Mouse (Mus musculus) forebrain, embryonic 10.5 days (tissue): ENCODE measurements around the gene Lmna. TPM values are rescaled to one million over a fixed set of nuclear protein-coding genes. Genes with fewer than 3 reads are reported as not detected.
A peak's percentile ranks its signal among the peaks of the same experiment; 100 is the strongest.

ENCODE experiments used
- DNase-seq: peaks from one replicate; pipeline ENCODE4 v3.0.0-alpha.2; 2017; ENCODE audit warnings: low spot score; ENCODE audit errors: extremely low spot score
- H3K27ac ChIP-seq: fragments of 300-500 bp; sonication (generic); 2 replicates; pipeline ENCODE4 v1.5.1; 2016; ENCODE audit warnings: mild to moderate bottlenecking
- H3K27me3 ChIP-seq: fragments of 300-500 bp; sonication (generic); 2 replicates; pipeline ENCODE4 v1.6.1; 2016; ENCODE audit warnings: mild to moderate bottlenecking; ENCODE audit not compliant: poor library complexity, severe bottlenecking
- H3K36me3 ChIP-seq: fragments of 300-500 bp; sonication (generic); replicated peaks from 2 replicates; pipeline ENCODE4 v1.6.1; 2016; ENCODE audit warnings: mild to moderate bottlenecking, moderate library complexity
- H3K4me1 ChIP-seq: fragments of 300-500 bp; sonication (generic); 2 replicates; pipeline ENCODE4 v1.6.1; 2016
- H3K4me3 ChIP-seq: fragments of 300-500 bp; sonication (generic); 2 replicates; pipeline ENCODE4 v1.5.1; 2016; ENCODE audit warnings: mild to moderate bottlenecking, moderate library complexity
- H3K9me3 ChIP-seq: fragments of 300-500 bp; sonication (generic); 2 replicates; pipeline ENCODE4 v1.6.1; 2016; ENCODE audit warnings: mild to moderate bottlenecking, moderate library complexity
- WGBS: fragments of 180-500 bp; shearing (Covaris S2); methylation state at CpG from one replicate; pipeline ENCODE4 v1.1.7; 2016; 5-methylcytosine and 5-hydroxymethylcytosine counted together
- polyA plus RNA-seq: library from polyadenylated mRNA; unstranded; fragments of >200 nt; fragmentation: Nextera tagmentation; extraction: Ambion mirVana; gene quantifications from 2 replicates; pipeline ENCODE4 v1.2.1, GENCODE M21; 2016

Gene Lmna
- polyA plus RNA-seq, 1 experiment from 2014 or later: 11.6 TPM

DNA sequence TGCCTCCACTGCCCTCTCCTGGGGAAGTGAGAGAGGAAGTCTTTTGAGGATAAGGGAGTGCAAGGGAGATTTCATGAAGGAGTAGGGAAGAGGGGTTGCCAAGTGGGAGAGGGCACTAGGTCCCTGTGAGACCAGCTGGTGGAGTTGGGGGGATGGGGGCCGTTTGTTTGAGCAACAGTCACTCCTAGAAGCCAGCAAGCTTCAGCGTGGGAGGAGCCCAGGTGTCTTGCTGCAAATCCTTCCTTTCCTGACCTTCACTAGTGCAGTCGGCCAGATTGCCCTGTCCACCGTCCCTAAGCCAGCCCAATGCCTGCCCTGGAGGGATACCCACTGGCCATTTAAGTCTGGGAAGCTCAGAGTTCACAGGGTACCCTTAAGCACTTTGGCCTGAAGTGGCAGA, 1.8 kb upstream of the Lmna start:
- no peak overlapping the region for H3K4me3 ChIP-seq
- H3K36me3 ChIP-seq: no peaks in the 10 kb centered on the region
- H3K27ac ChIP-seq: peak overlapping the region; percentile 86
- H3K9me3 ChIP-seq: no peaks in the 10 kb centered on the region
- H3K27me3 ChIP-seq: no peaks in the 10 kb centered on the region; the same call in 1 of the 2 replicates
- no peak for DNase-seq
- peaks cover 65% of the 10 kb centered on the region for H3K4me1 ChIP-seq
- 64% methylated on average over 4 of the region's 4 CpGs for WGBS

- H3K36me3 ChIP-seq: no peaks in the 10 kb centered on the region
- no peaks in the 10 kb centered on the region for H3K9me3 ChIP-seq
- H3K4me3 ChIP-seq: peak overlapping the region; percentile 48
- peak overlapping the region; percentile 86 for H3K27ac ChIP-seq
- H3K27me3 ChIP-seq: peaks cover under 1% of the 10 kb centered on the region
- 58% methylated on average over 13 of the region's 13 CpGs for WGBS
- peaks cover 70% of the 10 kb centered on the region for H3K4me1 ChIP-seq
- DNase-seq: no peak
These were observed 899 bp upstream of the Lmna start for GRCm38 (mm10) chr3:88510421-88511289.

GRCm38 (mm10) chr3:88509250-88509649, 506 bp downstream of the Lmna start:
- H3K4me3 ChIP-seq: peak overlapping the region; percentile 48
- 75% methylated on average over 3 of the region's 3 CpGs for WGBS

DNA sequence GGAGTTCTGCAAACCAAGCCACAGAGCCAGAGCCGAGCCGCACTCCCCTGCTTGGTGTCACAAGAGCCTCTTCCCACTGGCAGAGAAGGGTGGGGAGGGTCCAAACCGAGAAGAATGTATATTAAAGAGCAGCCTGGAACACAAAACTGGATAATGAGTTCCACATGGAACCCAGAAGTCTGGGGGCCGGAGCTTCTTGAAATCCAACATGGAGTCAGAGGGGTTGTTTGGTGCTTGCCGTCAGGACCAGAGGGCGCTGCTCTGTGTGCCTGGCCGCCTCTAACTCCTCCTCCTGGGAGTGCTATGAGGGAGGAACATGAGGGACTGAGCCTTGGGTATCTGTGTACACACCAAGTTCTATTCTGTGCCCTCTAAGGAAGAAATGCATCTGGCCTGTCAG, 4.0 kb downstream of the Lmna start:
- Histone ChIP-seq H3K27me3 (peaks cover 47% of the 10 kb centered on the region), H3K27ac (peak overlapping the region; percentile 62), H3K9me3 (no peaks in the 10 kb centered on the region), H3K36me3 (no peaks in the 10 kb centered on the region), H3K4me3 (no peak overlapping the region), H3K4me1 (peaks cover 76% of the 10 kb centered on the region)
- DNase-seq: no peak
- WGBS: 42% methylated on average over 7 of the region's 7 CpGs

More at GRCm38 (mm10) chr3:88509250-88509649, 506 bp downstream of the Lmna start:
- Histone ChIP-seq H3K27me3 (peaks cover 12% of the 10 kb centered on the region), H3K27ac (peak overlapping the region; percentile 86), H3K36me3 (no peaks in the 10 kb centered on the region), H3K9me3 (no peaks in the 10 kb centered on the region), H3K4me1 (peaks cover 76% of the 10 kb centered on the region)
- DNase-seq: no peak

- peaks cover 72% of the 10 kb centered on the region for H3K4me1 ChIP-seq
- 69% methylated on average over 6 of the region's 6 CpGs for WGBS
- H3K36me3 ChIP-seq: no peaks in the 10 kb centered on the region
- no peak overlapping the region for H3K4me3 ChIP-seq
- H3K27me3 ChIP-seq: peaks cover 54% of the 10 kb centered on the region
- H3K9me3 ChIP-seq: no peaks in the 10 kb centered on the region
- no peak for DNase-seq
- H3K27ac ChIP-seq: no peak overlapping the region
These were observed 4.7 kb downstream of the Lmna start for GRCm38 (mm10) chr3:88505081-88505480.

GRCm38 (mm10) chr3:88503881-88504746, 5.6 kb downstream of the Lmna start:
- DNase-seq: no peak
- H3K27ac ChIP-seq: no peak overlapping the region

GRCm38 (mm10) chr3:88503505-88503863, 6.3 kb downstream of the Lmna start:
- DNase-seq: no peak
- Histone ChIP-seq H3K27ac (peak overlapping the region; percentile 76), H3K27me3 (peaks cover 56% of the 10 kb centered on the region), H3K4me3 (peak overlapping the region; percentile 61), H3K4me1 (peaks cover 61% of the 10 kb centered on the region), H3K36me3 (no peaks in the 10 kb centered on the region), H3K9me3 (no peaks in the 10 kb centered on the region)
- WGBS: 13% methylated on average over 4 of the region's 4 CpGs

More at GRCm38 (mm10) chr3:88503881-88504746, 5.6 kb downstream of the Lmna start:
- peaks cover 56% of the 10 kb centered on the region for H3K27me3 ChIP-seq
- H3K9me3 ChIP-seq: no peaks in the 10 kb centered on the region
- 44% methylated on average over 8 of the region's 8 CpGs for WGBS
- H3K36me3 ChIP-seq: no peaks in the 10 kb centered on the region
- H3K4me3 ChIP-seq: no peak overlapping the region
- H3K4me1 ChIP-seq: peaks cover 63% of the 10 kb centered on the region

GRCm38 (mm10) chr3:88502641-88503504, 6.9 kb downstream of the Lmna start:
- peaks cover 56% of the 10 kb centered on the region for H3K27me3 ChIP-seq
- H3K4me3 ChIP-seq: peak overlapping the region; percentile 61
- H3K36me3 ChIP-seq: no peaks in the 10 kb centered on the region
- H3K27ac ChIP-seq: peak overlapping the region; percentile 76
- DNase-seq: peak; percentile 55
- H3K4me1 ChIP-seq: peaks cover 61% of the 10 kb centered on the region
- H3K9me3 ChIP-seq: no peaks in the 10 kb centered on the region
- WGBS: under 1% methylated on average over 55 of the region's 55 CpGs

GRCm38 (mm10) chr3:88502031-88502571, 7.7 kb downstream of the Lmna start:
- H3K4me3 ChIP-seq: peak overlapping the region; percentile 61
- peak overlapping the region; percentile 76 for H3K27ac ChIP-seq
- H3K36me3 ChIP-seq: no peaks in the 10 kb centered on the region
- no peaks in the 10 kb centered on the region for H3K9me3 ChIP-seq
- DNase-seq: no peak
- 17% methylated on average over 11 of the region's 11 CpGs for WGBS
- H3K27me3 ChIP-seq: peaks cover 56% of the 10 kb centered on the region
- peaks cover 58% of the 10 kb centered on the region for H3K4me1 ChIP-seq

DNA sequence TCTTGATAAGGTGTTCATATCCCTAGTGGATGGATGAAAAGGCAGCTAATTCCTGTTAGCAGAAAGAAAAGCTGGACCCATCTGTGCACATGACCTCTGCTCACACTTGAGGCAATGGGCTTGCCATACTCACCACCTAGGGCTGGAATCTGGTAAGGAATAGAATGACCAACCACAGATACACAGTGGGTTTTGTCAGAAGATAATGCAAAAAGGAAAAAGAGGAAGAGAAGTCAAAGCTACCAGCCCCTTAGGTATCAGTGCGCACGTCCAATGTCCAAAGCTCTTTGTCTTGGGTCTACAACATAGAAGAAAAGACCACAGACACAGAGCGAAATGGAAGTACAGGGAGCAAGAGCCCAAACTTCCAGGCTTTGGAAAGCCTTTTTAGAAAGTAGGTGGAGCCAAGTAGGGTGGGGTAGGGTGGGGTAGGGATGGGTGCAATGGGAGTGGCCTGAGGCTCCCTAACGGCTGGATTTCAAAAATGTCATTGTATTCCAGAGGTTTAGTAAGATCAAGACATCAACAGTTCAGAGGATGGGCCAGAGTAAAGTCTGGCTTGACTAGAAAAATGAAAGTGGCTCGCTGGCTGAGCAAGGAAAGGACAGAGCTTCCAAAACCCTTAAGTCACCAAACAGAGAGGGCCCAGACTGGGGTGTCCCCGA, 8.3 kb downstream of the Lmna start:
- H3K27me3 ChIP-seq: peaks cover 56% of the 10 kb centered on the region
- peaks cover 53% of the 10 kb centered on the region for H3K4me1 ChIP-seq
- H3K36me3 ChIP-seq: no peaks in the 10 kb centered on the region
- peak overlapping the region; percentile 69; the same call in 1 of the 2 replicates for H3K27ac ChIP-seq
- WGBS: 53% methylated on average over 6 of the region's 6 CpGs
- H3K4me3 ChIP-seq: peak overlapping the region; percentile 61
- no peaks in the 10 kb centered on the region for H3K9me3 ChIP-seq
- DNase-seq: no peak

- Histone ChIP-seq H3K4me1 (peaks cover 51% of the 10 kb centered on the region), H3K4me3 (no peak overlapping the region; the same call in 1 of the 2 replicates), H3K9me3 (no peaks in the 10 kb centered on the region), H3K36me3 (no peaks in the 10 kb centered on the region), H3K27ac (no peak overlapping the region), H3K27me3 (peaks cover 57% of the 10 kb centered on the region)
- 64% methylated on average over 4 of the region's 4 CpGs for WGBS
- DNase-seq: no peak
These were observed 8.9 kb downstream of the Lmna start for GRCm38 (mm10) chr3:88500655-88501365.
